Mouse (Mus musculus): Measurements from ENCODE around the gene Acta2. TPM values are rescaled to one million over a fixed set of nuclear protein-coding genes. Genes with fewer than 3 reads are reported as not detected.

Acta2 gene
- polyA plus RNA-seq, 1 experiment from 2014 or later, result 19.8 TPM

DNA sequence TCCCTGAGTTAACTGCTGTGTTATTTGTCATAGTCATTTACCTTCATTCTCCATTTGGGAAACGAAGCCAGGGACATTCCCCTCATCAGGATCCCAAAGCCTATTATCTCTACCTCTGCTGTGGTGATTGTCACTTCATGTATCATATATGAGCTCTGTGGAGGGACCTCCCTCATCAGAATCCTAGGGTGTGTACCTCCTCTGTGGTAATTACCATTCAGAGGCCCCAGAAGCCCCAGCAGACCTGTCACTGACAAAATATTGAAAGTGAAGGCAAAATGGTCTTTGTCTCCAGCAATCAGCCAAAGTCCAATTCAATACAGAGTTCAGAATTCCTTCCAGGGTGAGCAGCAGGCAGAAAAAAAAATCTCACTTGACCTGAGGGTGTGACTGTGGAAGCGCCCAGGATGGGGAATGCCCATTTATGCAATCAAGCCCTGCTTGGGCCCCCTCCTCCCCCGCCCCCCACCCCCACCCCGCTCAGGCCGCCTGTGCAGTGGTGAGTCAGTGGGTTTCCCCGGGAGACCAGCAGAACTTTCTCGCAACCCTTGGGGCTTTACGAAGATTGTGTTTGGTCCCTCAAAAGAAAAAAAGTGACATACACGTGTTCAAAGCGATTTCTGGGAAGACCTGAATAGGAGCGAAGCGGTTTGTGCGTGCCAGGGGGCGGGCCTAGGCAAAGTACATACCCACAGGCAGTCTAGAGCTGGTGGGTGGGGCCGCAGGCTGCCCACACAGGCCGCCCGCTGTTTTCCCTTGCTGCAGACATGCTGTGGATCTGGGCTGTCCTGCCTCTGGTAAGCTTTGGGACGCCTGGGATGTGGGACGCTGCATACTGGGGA, 34.8 kb upstream of the Acta2 start, which contains the start of gene Fas:
TSS of gene Fas (plus strand) at position 719 of the 842 bp plus-strand sequence.
- H3K27me3 ChIP-seq, result peaks cover 4% of the 10 kb centered on the region; the same call in 1 of the 2 replicates
- H3K27ac ChIP-seq (replicated peaks), result no peak within 1 kb of the TSS
- H3K36me3 ChIP-seq (replicated peaks), result no peaks in the 10 kb centered on the region
- ATAC-seq (ENCODE audit: insufficient read depth), result peak; percentile 86
- 3% methylated on average over 19 of the region's 19 CpGs for WGBS (ENCODE audit: insufficient replicate concordance)
- peak within 1 kb of the TSS; percentile 51 for H3K4me3 ChIP-seq (replicated peaks)
- no peaks in the 10 kb centered on the region for H3K9me3 ChIP-seq (replicated peaks)
- peak within 1 kb of the TSS; percentile 67 for H3K4me2 ChIP-seq
- no peaks in the 10 kb centered on the region; the same call in 1 of the 2 replicates for H3K4me1 ChIP-seq (replicated peaks)
- no peak within 1 kb of the TSS for H3K9ac ChIP-seq

DNA sequence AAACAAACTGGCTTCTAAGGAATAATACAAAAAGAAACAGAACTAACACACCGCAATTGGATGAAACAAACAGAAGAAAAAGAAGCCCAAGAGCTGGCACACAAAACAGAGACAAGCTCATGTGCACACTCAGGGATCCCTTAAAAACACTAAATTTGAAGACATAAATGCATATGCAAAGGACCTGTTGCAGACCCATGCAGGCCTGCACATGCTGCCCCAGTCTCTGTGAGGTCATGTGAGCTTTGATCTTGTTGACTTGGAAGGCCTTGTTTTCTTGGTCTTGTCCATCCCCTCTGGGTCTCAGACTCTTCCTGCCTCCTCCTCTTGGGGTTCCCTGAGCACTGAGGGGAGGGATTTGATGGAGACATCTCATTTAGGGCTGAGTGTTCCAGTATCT, 33.3 kb upstream of the Acta2 start:
- 68% methylated on average over 1 of the region's 1 CpGs for WGBS (ENCODE audit: insufficient replicate concordance)
- Histone ChIP-seq H3K4me2 (no peak overlapping the region), H3K27ac (replicated peaks) (no peak overlapping the region), H3K9me3 (replicated peaks) (no peaks in the 10 kb centered on the region), H3K27me3 (peaks cover 4% of the 10 kb centered on the region; the same call in 1 of the 2 replicates), H3K4me1 (replicated peaks) (no peaks in the 10 kb centered on the region; the same call in 1 of the 2 replicates), H3K9ac (no peak overlapping the region), H3K36me3 (replicated peaks) (no peaks in the 10 kb centered on the region), H3K4me3 (replicated peaks) (no peak overlapping the region)
- no peak for ATAC-seq (ENCODE audit: insufficient read depth)

DNA sequence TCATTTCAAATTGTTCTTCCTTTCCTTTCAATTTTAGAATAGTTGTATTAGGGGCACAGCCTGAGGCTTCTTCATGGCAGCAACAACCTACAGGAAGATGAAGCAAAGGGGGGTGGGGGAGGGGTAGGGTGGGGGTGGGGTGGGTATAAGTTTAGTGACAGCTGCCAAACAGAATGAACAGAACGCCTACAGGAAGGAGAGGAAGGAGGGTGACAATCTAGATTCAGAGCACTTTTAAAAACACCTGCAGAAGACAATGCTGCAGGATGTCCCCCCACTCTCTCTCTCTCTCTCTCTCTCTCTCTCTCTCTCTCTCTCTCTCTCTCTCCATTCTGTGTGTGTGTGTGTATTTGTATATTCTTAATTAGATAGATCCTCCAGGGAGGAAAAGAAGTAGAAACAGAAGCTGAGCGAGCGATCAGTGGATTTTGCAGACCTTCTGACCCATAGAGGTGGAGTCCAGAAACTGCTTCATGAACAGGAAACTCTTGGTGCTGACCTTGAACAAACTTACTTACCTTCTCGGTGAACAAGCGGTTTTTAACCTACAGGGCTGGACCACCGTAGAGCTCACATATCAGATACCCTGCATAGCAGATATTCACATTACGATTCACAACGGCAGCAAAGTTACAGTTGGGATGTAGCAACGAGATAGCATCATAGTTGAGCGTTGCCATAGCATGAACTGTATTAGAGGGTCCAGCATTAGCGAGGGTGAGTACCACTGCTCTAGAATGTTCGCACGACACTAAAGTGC, 32.4 kb upstream of the Acta2 start:
- ATAC-seq (ENCODE audit: insufficient read depth), result no peak
- H3K36me3 ChIP-seq (replicated peaks), result no peaks in the 10 kb centered on the region
- 34% methylated on average over 13 of the region's 13 CpGs for WGBS (ENCODE audit: insufficient replicate concordance)
- no peak overlapping the region for H3K4me2 ChIP-seq
- peaks cover 4% of the 10 kb centered on the region; the same call in 1 of the 2 replicates for H3K27me3 ChIP-seq
- no peaks in the 10 kb centered on the region for H3K9me3 ChIP-seq (replicated peaks)
- no peak overlapping the region for H3K9ac ChIP-seq
- H3K4me1 ChIP-seq (replicated peaks), result no peaks in the 10 kb centered on the region; the same call in 1 of the 2 replicates
- no peak overlapping the region for H3K27ac ChIP-seq (replicated peaks)
- H3K4me3 ChIP-seq (replicated peaks), result no peak overlapping the region

GRCm38 (mm10) chr19:34287221-34287620, 31.8 kb upstream of the Acta2 start:
- peaks cover 4% of the 10 kb centered on the region; the same call in 1 of the 2 replicates for H3K27me3 ChIP-seq
- H3K27ac ChIP-seq (replicated peaks), result no peak overlapping the region
- H3K4me2 ChIP-seq, result no peak overlapping the region
- no peak for ATAC-seq (ENCODE audit: insufficient read depth)
- H3K4me3 ChIP-seq (replicated peaks), result no peak overlapping the region
- no peaks in the 10 kb centered on the region; the same call in 1 of the 2 replicates for H3K4me1 ChIP-seq (replicated peaks)
- no peak overlapping the region for H3K9ac ChIP-seq
- H3K9me3 ChIP-seq (replicated peaks), result no peaks in the 10 kb centered on the region
- H3K36me3 ChIP-seq (replicated peaks), result no peaks in the 10 kb centered on the region

- no peaks in the 10 kb centered on the region; the same call in 1 of the 2 replicates for H3K4me1 ChIP-seq (replicated peaks)
- H3K4me2 ChIP-seq, result no peak overlapping the region
- no peaks in the 10 kb centered on the region for H3K27me3 ChIP-seq
- H3K9me3 ChIP-seq (replicated peaks), result no peaks in the 10 kb centered on the region
- no peak overlapping the region for H3K4me3 ChIP-seq (replicated peaks)
- 16% methylated on average over 2 of the region's 2 CpGs for WGBS (ENCODE audit: insufficient replicate concordance)
- H3K27ac ChIP-seq (replicated peaks), result no peak overlapping the region
- no peak for ATAC-seq (ENCODE audit: insufficient read depth)
- no peaks in the 10 kb centered on the region for H3K36me3 ChIP-seq (replicated peaks)
- no peak overlapping the region for H3K9ac ChIP-seq
These were observed 29.4 kb upstream of the Acta2 start for GRCm38 (mm10) chr19:34284826-34285225.

GRCm38 (mm10) chr19:34284383-34284782, 29.0 kb upstream of the Acta2 start:
- H3K4me2 ChIP-seq, result peak overlapping the region; percentile 20
- no peaks in the 10 kb centered on the region for H3K4me1 ChIP-seq (replicated peaks)
- ATAC-seq (ENCODE audit: insufficient read depth), result no peak
- H3K27me3 ChIP-seq, result no peaks in the 10 kb centered on the region
- 40% methylated on average over 10 of the region's 10 CpGs for WGBS (ENCODE audit: insufficient replicate concordance)
- H3K4me3 ChIP-seq (replicated peaks), result no peak overlapping the region
- H3K27ac ChIP-seq (replicated peaks), result no peak overlapping the region
- no peaks in the 10 kb centered on the region for H3K36me3 ChIP-seq (replicated peaks)
- no peak overlapping the region for H3K9ac ChIP-seq
- no peaks in the 10 kb centered on the region for H3K9me3 ChIP-seq (replicated peaks)

- H3K27me3 ChIP-seq, result no peaks in the 10 kb centered on the region
- H3K9ac ChIP-seq, result no peak overlapping the region
- no peaks in the 10 kb centered on the region for H3K36me3 ChIP-seq (replicated peaks)
- ATAC-seq (ENCODE audit: insufficient read depth), result no peak
- H3K4me3 ChIP-seq (replicated peaks), result no peak overlapping the region
- H3K4me2 ChIP-seq, result no peak overlapping the region
- H3K4me1 ChIP-seq (replicated peaks), result no peaks in the 10 kb centered on the region
- no peaks in the 10 kb centered on the region for H3K9me3 ChIP-seq (replicated peaks)
- WGBS (ENCODE audit: insufficient replicate concordance), result 43% methylated on average over 6 of the region's 6 CpGs
- H3K27ac ChIP-seq (replicated peaks), result no peak overlapping the region
These were observed 28.2 kb upstream of the Acta2 start for GRCm38 (mm10) chr19:34283614-34284013.

- no peak for ATAC-seq (ENCODE audit: insufficient read depth)
- Histone ChIP-seq H3K4me2 (no peak overlapping the region), H3K4me3 (replicated peaks) (no peak overlapping the region), H3K36me3 (replicated peaks) (no peaks in the 10 kb centered on the region), H3K9me3 (replicated peaks) (no peaks in the 10 kb centered on the region), H3K9ac (no peak overlapping the region), H3K27ac (replicated peaks) (no peak overlapping the region), H3K4me1 (replicated peaks) (no peaks in the 10 kb centered on the region), H3K27me3 (no peaks in the 10 kb centered on the region)
- WGBS (ENCODE audit: insufficient replicate concordance), result 74% methylated on average over 3 of the region's 3 CpGs
These were observed 22.7 kb upstream of the Acta2 start for GRCm38 (mm10) chr19:34278078-34278477.

DNA sequence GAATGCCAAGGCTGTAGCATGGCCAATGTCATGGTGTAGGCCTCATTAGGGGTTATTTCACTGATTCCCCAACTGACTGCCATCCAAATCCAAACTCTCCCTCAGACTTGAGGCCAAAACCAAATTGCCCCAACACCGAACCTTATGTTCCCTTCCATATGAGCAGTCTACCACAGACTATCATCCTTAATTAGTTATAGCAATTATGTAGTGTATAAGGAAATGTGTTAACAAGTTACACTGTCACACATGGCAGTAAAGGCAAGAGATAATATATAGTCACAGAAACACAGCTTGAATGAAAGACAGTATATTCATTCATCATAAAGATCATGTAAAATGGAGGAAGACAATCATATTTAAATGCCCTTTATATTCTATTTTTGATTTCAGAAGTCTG, 17.7 kb upstream of the Acta2 start:
- 69% methylated on average over 1 of the region's 1 CpGs for WGBS (ENCODE audit: insufficient replicate concordance)
- no peaks in the 10 kb centered on the region for H3K4me1 ChIP-seq (replicated peaks)
- no peak overlapping the region for H3K4me2 ChIP-seq
- no peak overlapping the region for H3K27ac ChIP-seq (replicated peaks)
- H3K27me3 ChIP-seq, result no peaks in the 10 kb centered on the region
- no peak for ATAC-seq (ENCODE audit: insufficient read depth)
- no peak overlapping the region for H3K9ac ChIP-seq
- H3K9me3 ChIP-seq (replicated peaks), result no peaks in the 10 kb centered on the region
- H3K4me3 ChIP-seq (replicated peaks), result no peak overlapping the region
- no peaks in the 10 kb centered on the region for H3K36me3 ChIP-seq (replicated peaks)

DNA sequence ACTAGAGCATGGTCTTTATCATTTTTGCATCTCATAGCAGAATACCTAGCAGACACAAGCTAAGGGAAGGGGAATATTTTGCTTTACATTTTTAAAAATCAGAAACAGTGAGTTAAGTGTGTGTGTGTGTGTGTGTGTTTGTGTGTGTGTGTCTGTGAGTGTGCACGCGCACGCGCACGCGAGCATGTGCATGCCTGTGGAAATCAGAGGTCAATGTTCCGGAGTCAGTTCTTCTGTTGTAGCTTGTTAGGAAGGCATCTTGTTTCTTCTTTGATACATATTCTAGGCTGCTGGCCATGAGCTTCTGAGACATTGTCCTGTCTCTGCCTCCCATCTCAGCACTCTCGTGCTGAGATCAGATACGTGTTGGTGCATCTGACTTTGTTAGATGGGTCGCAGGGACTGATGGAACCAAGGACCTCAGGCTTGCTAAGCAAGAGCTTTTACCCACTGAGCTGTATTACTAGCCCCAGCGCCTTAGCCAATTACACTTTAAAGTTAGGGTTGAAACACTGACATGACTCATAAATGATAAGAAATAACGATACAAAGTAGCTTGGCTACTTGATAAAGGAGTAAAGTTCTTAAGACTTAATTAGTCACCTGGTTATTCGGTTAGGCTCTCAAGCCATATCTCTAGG, 15.6 kb upstream of the Acta2 start:
- no peaks in the 10 kb centered on the region for H3K4me1 ChIP-seq (replicated peaks)
- H3K9me3 ChIP-seq (replicated peaks), result no peaks in the 10 kb centered on the region
- H3K36me3 ChIP-seq (replicated peaks), result no peaks in the 10 kb centered on the region
- no peaks in the 10 kb centered on the region for H3K27me3 ChIP-seq
- no peak for ATAC-seq (ENCODE audit: insufficient read depth)
- H3K9ac ChIP-seq, result no peak overlapping the region
- H3K27ac ChIP-seq (replicated peaks), result no peak overlapping the region
- no peak overlapping the region for H3K4me3 ChIP-seq (replicated peaks)
- H3K4me2 ChIP-seq, result no peak overlapping the region
- 81% methylated on average over 13 of the region's 13 CpGs for WGBS (ENCODE audit: insufficient replicate concordance)

Measured in liver, embryonic 15.5 days (tissue).